Mouse (Mus musculus) heart, postnatal 0 days (tissue): Measurements from ENCODE around the gene Angptl8.

Experiments
- CTCF ChIP-seq: IDR thresholded peaks from 2 replicates; pipeline ENCODE4 v1.5.1; 2016; ENCODE audit warnings: antibody characterized with exemption, control low read depth, low read depth
- EP300 ChIP-seq: IDR thresholded peaks from 2 replicates; pipeline ENCODE4 v1.6.1; 2016; ENCODE audit warnings: antibody characterized with exemption, low read depth

GRCm38 (mm10) chr9:21824366-21824765, 10.9 kb upstream of the Angptl8 start:
- TF ChIP-seq CTCF (no peak), EP300 (no peak)
